In the genomic region with DNA sequence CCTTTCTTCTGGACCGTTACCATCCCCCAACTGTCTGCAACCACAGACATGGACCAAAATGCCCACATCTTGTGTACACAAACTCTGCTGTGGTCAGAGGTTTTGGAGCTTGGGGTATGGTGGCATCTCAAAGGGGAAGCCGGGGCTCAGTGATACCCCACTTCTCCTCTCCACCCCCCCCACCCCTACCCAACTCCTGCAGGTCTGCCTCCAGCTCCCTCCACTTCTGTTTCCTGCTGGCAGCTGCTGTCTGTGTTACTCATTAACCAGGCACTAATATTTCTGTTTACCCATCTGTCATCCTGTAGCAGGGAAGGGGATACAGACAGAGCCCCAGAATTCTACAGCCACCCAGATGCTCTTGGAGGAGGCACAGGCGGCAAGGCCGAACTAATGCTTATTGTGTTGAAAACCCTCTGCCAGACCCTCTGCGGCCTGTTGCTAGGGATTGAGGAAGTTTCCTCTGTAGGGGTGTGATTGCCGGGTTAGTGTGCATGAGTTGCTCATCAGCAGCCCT, we compare ENCODE assay signal across 10 mouse cellular contexts. TPM values are rescaled to one million over a fixed set of nuclear protein-coding genes. Genes with fewer than 3 reads are reported as not detected.
DNase-seq lines count a peak whose midpoint lies in the region; ATAC-seq lines count a peak whose summit lies in the region.
"Had no signal": no experiment of that assay in that cellular context is flagged by ENCODE, and none has a peak within 500 bp of the region (broad histone marks: within the 10 kb centered on the region; RNA-seq: fewer than 3 reads in every experiment).

No protein-coding gene starts in this region.

- WGBS in kidney, embryonic 16.5 days = 76% methylated on average over 6 of the region's 6 CpGs
- 79% methylated on average over 6 of the region's 6 CpGs for whole genome bisulfite sequencing in midbrain, embryonic 10.5 days

- peak overlapping the region; percentile 46; the same call in 1 of the 2 replicates for H3K27ac ChIP-seq in kidney, embryonic 16.5 days (ENCODE audit: low read length)
- H3K27ac ChIP-seq in midbrain, embryonic 10.5 days (replicated peaks) = no peak overlapping the region
- H3K27ac ChIP-seq: layer of hippocampus, adult 2 months had no signal

- H3K4me1 ChIP-seq in kidney, embryonic 16.5 days (ENCODE audit: insufficient read depth, low read length) = peaks cover 10% of the 10 kb centered on the region; the same call in 1 of the 2 replicates
- H3K4me1 ChIP-seq in midbrain, embryonic 10.5 days = no peaks in the 10 kb centered on the region

- no peaks in the 10 kb centered on the region for H3K36me3 ChIP-seq in kidney, embryonic 16.5 days (ENCODE audit: insufficient read depth, low read length)
- H3K36me3 ChIP-seq in midbrain, embryonic 10.5 days = no peaks in the 10 kb centered on the region

- peak; percentile 75 for DNase-seq in heart, adult 11 months
- DNase-seq in heart, adult 9 months (ENCODE audit: low spot score in 2 of 2) = no peak
- DNase-seq in MEL-GATA-1-ER (ENCODE audit: extremely low read depth, low read depth) = peak; percentile 16
- DNase-seq in lung, postnatal 25 days (ENCODE audit: low spot score) = peak; percentile 18
- no peak for DNase-seq in adrenal gland, adult 8-10 months
- DNase-seq in midbrain, embryonic 10.5 days (ENCODE audit: low spot score) = no peak
- DNase-seq in cerebellum, adult 18-20 months = no peak

- no peak for ATAC-seq in kidney, embryonic 16.5 days (ENCODE audit: low FRiP score, low TSS enrichment)

- peaks cover 6% of the 10 kb centered on the region; the same call in 1 of the 2 replicates for H3K9me3 ChIP-seq in kidney, embryonic 16.5 days (ENCODE audit: low read length)
- no peaks in the 10 kb centered on the region for H3K9me3 ChIP-seq in midbrain, embryonic 10.5 days (replicated peaks)

- H3K4me3 ChIP-seq in kidney, embryonic 16.5 days (ENCODE audit: low read length) = no peak overlapping the region
- no peak overlapping the region for H3K4me3 ChIP-seq in midbrain, embryonic 10.5 days
- H3K4me3 ChIP-seq: layer of hippocampus, adult 2 months had no signal

- no peaks in the 10 kb centered on the region for H3K27me3 ChIP-seq in kidney, embryonic 16.5 days (ENCODE audit: insufficient read depth, low read length)
- H3K27me3 ChIP-seq in midbrain, embryonic 10.5 days (ENCODE audit: low read depth, poor library complexity, severe bottlenecking) = no peaks in the 10 kb centered on the region

- no peak overlapping the region for H3K4me2 ChIP-seq in kidney, embryonic 16.5 days (replicated peaks; ENCODE audit: low read depth, low read length)

- H3K9ac ChIP-seq in kidney, embryonic 16.5 days (replicated peaks; ENCODE audit: low read length) = no peak overlapping the region

RNA-seq across cellular contexts. Expression of gene Ffar2, which starts 11.2 kb away (rescaled TPM):
- 0.28 and 0.30 TPM in 2 replicates for polyA plus RNA-seq in kidney, embryonic 16.5 days (2015; fragmentation: Nextera tagmentation; extraction: Ambion mirVana)
- total RNA-seq in adrenal gland, adult 8-10 months (2022) = 1 to 10 TPM; 1.6 to 9.0 (median 2.6) TPM
- not detected in 2 replicates for polyA plus RNA-seq in midbrain, embryonic 10.5 days (2016; fragmentation: Nextera tagmentation; extraction: Ambion mirVana)
- total RNA-seq: layer of hippocampus, adult 2 months had no signal

RNA-seq across cellular contexts. Expression of gene Krtdap, which starts 24.7 kb away (rescaled TPM):
- polyA plus RNA-seq in kidney, embryonic 16.5 days (2015; fragmentation: Nextera tagmentation; extraction: Ambion mirVana) = 1.0 and 1.5 TPM in 2 replicates
- not detected for total RNA-seq in adrenal gland, adult 8-10 months (2022)
- polyA plus RNA-seq in midbrain, embryonic 10.5 days (2016; fragmentation: Nextera tagmentation; extraction: Ambion mirVana) = not detected in 2 replicates
- total RNA-seq: layer of hippocampus, adult 2 months had no signal

RNA-seq across cellular contexts. Expression of gene Ffar3, which starts 43.6 kb away (rescaled TPM):
- polyA plus RNA-seq in kidney, embryonic 16.5 days (2015; fragmentation: Nextera tagmentation; extraction: Ambion mirVana) = 0.12 and 0.24 TPM in 2 replicates
- total RNA-seq in adrenal gland, adult 8-10 months (2022) = 1 to 10 TPM in 1 of 4 experiments, under 1 TPM in 3; 0.35 to 1.9 (median 0.75) TPM
- polyA plus RNA-seq in midbrain, embryonic 10.5 days (2016; fragmentation: Nextera tagmentation; extraction: Ambion mirVana) = not detected in 2 replicates
- total RNA-seq: layer of hippocampus, adult 2 months had no signal
- polyA plus RNA-seq: neural tube, embryonic 14.5 days had no signal

RNA-seq across cellular contexts. Expression of gene Dmkn, which starts 48.8 kb away (rescaled TPM):
- polyA plus RNA-seq in kidney, embryonic 16.5 days (2015; fragmentation: Nextera tagmentation; extraction: Ambion mirVana) = 0.89 and 1.2 TPM in 2 replicates
- total RNA-seq in adrenal gland, adult 8-10 months (2022) = 1 to 10 TPM; 2.7 to 4.6 (median 4.2) TPM
- polyA plus RNA-seq in midbrain, embryonic 10.5 days (2016; fragmentation: Nextera tagmentation; extraction: Ambion mirVana) = not detected in 2 replicates

RNA-seq across cellular contexts. Expression of gene Ffar1, which starts 49.0 kb away (rescaled TPM):
- not detected in 2 replicates for polyA plus RNA-seq in kidney, embryonic 16.5 days (2015; fragmentation: Nextera tagmentation; extraction: Ambion mirVana)
- not detected for total RNA-seq in adrenal gland, adult 8-10 months (2022)
- not detected in 2 replicates for polyA plus RNA-seq in midbrain, embryonic 10.5 days (2016; fragmentation: Nextera tagmentation; extraction: Ambion mirVana)
- total RNA-seq: layer of hippocampus, adult 2 months had no signal
- polyA plus RNA-seq: neural tube, embryonic 14.5 days had no signal

Comparison
In these comparisons a context has a peak if more than half of its experiments do, and no peak if none do; other contexts are left out.
1. DNase-seq: peak in heart, adult 11 months (single experiment), MEL-GATA-1-ER (single experiment) and lung, postnatal 25 days (single experiment); none in heart, adult 9 months (0 of 2), adrenal gland, adult 8-10 months (single experiment), midbrain, embryonic 10.5 days (single experiment) and cerebellum, adult 18-20 months (0 of 2).